8 mouse cellular contexts compared by ENCODE assay signal in the genomic region with DNA sequence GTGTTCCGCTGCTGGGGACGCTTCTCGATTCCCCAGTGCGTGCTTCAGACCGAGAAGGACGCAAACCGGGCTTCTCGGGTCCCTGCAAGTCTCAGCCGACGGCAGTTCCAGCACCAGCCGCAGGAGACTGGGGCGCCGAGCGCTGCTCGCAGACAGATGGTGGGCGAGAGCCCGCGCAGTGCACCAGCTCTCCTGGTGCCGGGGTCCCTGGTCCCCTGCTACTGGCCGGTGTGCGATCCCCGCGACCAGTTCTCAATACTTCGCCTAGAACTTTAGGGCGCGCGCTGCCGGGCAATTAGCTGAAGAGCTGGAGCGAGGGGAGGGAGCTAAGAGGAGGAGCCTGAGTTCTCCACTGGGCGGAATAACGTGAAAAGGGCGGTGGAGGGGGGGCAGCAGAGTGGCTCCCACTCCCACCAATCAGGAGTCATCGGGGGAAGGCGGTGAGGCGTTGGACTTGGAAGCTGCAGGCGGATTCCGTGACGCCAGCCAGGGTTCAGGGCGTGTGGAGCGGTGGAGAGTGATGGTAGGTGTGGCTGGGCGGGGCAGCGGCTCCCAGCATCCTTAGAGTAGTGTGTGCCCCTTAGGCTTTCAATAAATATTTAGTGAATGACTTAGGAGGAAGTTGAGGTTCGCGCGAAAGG. TPM values are rescaled to one million over a fixed set of nuclear protein-coding genes. Genes with fewer than 3 reads are reported as not detected.
DNase-seq lines count a peak whose midpoint lies in the region; ATAC-seq and TF ChIP-seq lines count a peak whose summit lies in the region.

Osbpl3 (minus strand) TSS at position 373 of the 641 bp plus-strand sequence.

- no peak for TF ChIP-seq EP300 in MEL (IDR thresholded peaks at IDR 0.05; ENCODE audit: low read depth in 1 of 2, low read length in 2 of 2)

- H3K4me3 ChIP-seq in MEL (ENCODE audit: control insufficient read depth in 1 of 2, insufficient read depth in 1 of 2, low read depth in 2 of 2, low read length in 2 of 2): peak within 1 kb of the TSS; percentile 66 to 70
- peak within 1 kb of the TSS; percentile 73 for H3K4me3 ChIP-seq in lung, embryonic 16.5 days (ENCODE audit: low read length)

- peak within 1 kb of the TSS; percentile 77 for H3K9ac ChIP-seq in MEL (ENCODE audit: control insufficient read depth, low read depth, low read length, poor library complexity, severe bottlenecking)
- H3K9ac ChIP-seq in lung, embryonic 16.5 days (ENCODE audit: low read length): peak within 1 kb of the TSS; percentile 78

- peaks cover 0 to 2% of the 10 kb centered on the region in 2 experiments; a peak in 2 of 4 replicates for H3K36me3 ChIP-seq in MEL (ENCODE audit: control insufficient read depth in 1 of 2, insufficient read depth in 2 of 2, low read length in 2 of 2)
- H3K36me3 ChIP-seq in lung, embryonic 16.5 days (ENCODE audit: control insufficient read depth, insufficient read depth, low read length): no peaks in the 10 kb centered on the region

- H3K4me1 ChIP-seq in MEL (ENCODE audit: control insufficient read depth in 1 of 2, insufficient read depth in 2 of 2, low read length in 2 of 2): peaks cover 0 to 9% of the 10 kb centered on the region in 2 experiments; a peak in 2 of 4 replicates
- peaks cover 9% of the 10 kb centered on the region for H3K4me1 ChIP-seq in lung, embryonic 16.5 days (replicated peaks; ENCODE audit: control insufficient read depth, insufficient read depth, low read length)

- WGBS in lung, embryonic 16.5 days: under 1% methylated on average over 45 of the region's 45 CpGs

- peak within 1 kb of the TSS; percentile 68 for H3K27ac ChIP-seq in MEL (ENCODE audit: control insufficient read depth, low read depth, low read length)
- H3K27ac ChIP-seq in lung, embryonic 16.5 days (ENCODE audit: low read length): peak within 1 kb of the TSS; percentile 73

- no peak; a peak in 1 of 6 replicates for TF ChIP-seq CTCF in MEL (IDR thresholded peaks at IDR 0.05 in 2 of 3, conservative IDR thresholded peaks at IDR 0.05 in 1 of 3; ENCODE audit: control insufficient read depth in 1 of 3, insufficient read depth in 1 of 3, low read depth in 2 of 3, low read length in 3 of 3, poor library complexity in 1 of 3, severe bottlenecking in 1 of 3)

- no peaks in the 10 kb centered on the region for H3K9me3 ChIP-seq in MEL (replicated peaks; ENCODE audit: insufficient read depth, low read length)
- no peaks in the 10 kb centered on the region for H3K9me3 ChIP-seq in lung, embryonic 16.5 days (ENCODE audit: control insufficient read depth, low read length)

- no peaks in the 10 kb centered on the region for H3K27me3 ChIP-seq in MEL (ENCODE audit: control insufficient read depth in 1 of 2, insufficient read depth in 2 of 2, low read length in 2 of 2)
- no peaks in the 10 kb centered on the region; the same call in 1 of the 2 replicates for H3K27me3 ChIP-seq in lung, embryonic 16.5 days (ENCODE audit: control insufficient read depth, insufficient read depth, low read depth, low read length)

- ATAC-seq in hematopoietic stem cell, adult 5-6 weeks (replicated peaks in 1 of 2; ENCODE audit: insufficient read depth in 1 of 2, low FRiP score in 2 of 2, low TSS enrichment in 1 of 2, low read depth in 1 of 2, poor library complexity in 2 of 2, severe bottlenecking in 2 of 2): peak; percentile 91 to 97
- ATAC-seq in lung, embryonic 16.5 days (ENCODE audit: low read depth): peak; percentile 96

- peak; percentile 94 for DNase-seq in MEL (ENCODE audit: low read depth, low spot score)
- peak; percentile 85 for DNase-seq in cerebellum, adult 8-10 months
- peak; percentile 91 for DNase-seq in forelimb bud, embryonic 11.5 days (ENCODE audit: low read depth, low spot score)
- DNase-seq in layer of hippocampus, adult 9-10 months (ENCODE audit: low spot score): peak; percentile 55
- DNase-seq in ovary, postnatal 10 days (ENCODE audit: low spot score): peak; percentile 60
- DNase-seq in thymus, postnatal 10 days (ENCODE audit: low spot score in 2 of 2): peak; percentile 74 to 80

- peak within 1 kb of the TSS; percentile 98 for H3K4me2 ChIP-seq in lung, embryonic 16.5 days (ENCODE audit: low read depth, low read length)

- TF ChIP-seq RAD21 in MEL (IDR thresholded peaks at IDR 0.05; ENCODE audit: low read depth, low read length): no peak

- peak; percentile 36 to 57; a peak in 1 of 4 replicates for TF ChIP-seq POLR2A in MEL (IDR thresholded peaks at IDR 0.05; ENCODE audit: control insufficient read depth in 1 of 2, insufficient read depth in 1 of 2, low read depth in 1 of 2, low read length in 2 of 2, poor library complexity in 1 of 2)

- H3K79me2 ChIP-seq in MEL (ENCODE audit: control insufficient read depth, insufficient read depth, low read length, poor library complexity): no peaks in the 10 kb centered on the region; the same call in 1 of the 2 replicates

TF ChIP-seq in MEL, 35 proteins besides CTCF, POLR2A, EP300 and RAD21:
- TF ChIP-seq UBTF (IDR thresholded peaks at IDR 0.05; ENCODE audit: borderline replicate concordance, insufficient read depth, low read depth, low read length): no peak
- no peak for TF ChIP-seq MYB (IDR thresholded peaks at IDR 0.05; ENCODE audit: low read depth, low read length)
- no peak for TF ChIP-seq MYC (IDR thresholded peaks at IDR 0.05; ENCODE audit: low read depth, low read length)
- TF ChIP-seq MEF2A (IDR thresholded peaks at IDR 0.05; ENCODE audit: extremely low read depth, insufficient replicate concordance, low read depth, low read length, poor library complexity, severe bottlenecking): no peak
- TF ChIP-seq MXI1 (IDR thresholded peaks at IDR 0.05; ENCODE audit: low read depth, low read length): no peak
- TF ChIP-seq RCOR1 (IDR thresholded peaks at IDR 0.05; ENCODE audit: low read depth, low read length): no peak
- TF ChIP-seq BHLHE40 (IDR thresholded peaks at IDR 0.05; ENCODE audit: borderline replicate concordance, low read depth, low read length): no peak
- TF ChIP-seq MAZ (IDR thresholded peaks at IDR 0.05; ENCODE audit: low read depth, low read length): peak; percentile 66; the same call in 1 of the 2 replicates
- TF ChIP-seq TCF12 (IDR thresholded peaks at IDR 0.05; ENCODE audit: low read depth, low read length): peak; percentile 36; the same call in 1 of the 2 replicates
- no peak for TF ChIP-seq HCFC1 (IDR thresholded peaks at IDR 0.05; ENCODE audit: low read depth, low read length)
- no peak for TF ChIP-seq USF1 (IDR thresholded peaks at IDR 0.05; ENCODE audit: low read depth, low read length)
- TF ChIP-seq NRF1 (IDR thresholded peaks at IDR 0.05; ENCODE audit: insufficient read depth, low read depth, low read length, poor library complexity, severe bottlenecking): no peak
- TF ChIP-seq CHD1 (IDR thresholded peaks at IDR 0.05; ENCODE audit: low read depth, low read length): no peak
- no peak for TF ChIP-seq POLR2AphosphoS5 (IDR thresholded peaks at IDR 0.05; ENCODE audit: borderline replicate concordance, low read depth, low read length)
- no peak for TF ChIP-seq ZC3H11A (IDR thresholded peaks at IDR 0.05; ENCODE audit: low read depth, low read length)
- no peak for TF ChIP-seq ETS1 (IDR thresholded peaks at IDR 0.05; ENCODE audit: low read depth, low read length)
- no peak for TF ChIP-seq TAL1 (IDR thresholded peaks at IDR 0.05; ENCODE audit: low read length)
- TF ChIP-seq GABPA (IDR thresholded peaks at IDR 0.05; ENCODE audit: low read depth, low read length): no peak
- TF ChIP-seq JUND (IDR thresholded peaks at IDR 0.05; ENCODE audit: low read depth, low read length): no peak
- no peak for TF ChIP-seq MAX (IDR thresholded peaks at IDR 0.05; ENCODE audit: low read length)
- TF ChIP-seq TBP (IDR thresholded peaks at IDR 0.05; ENCODE audit: low read depth, low read length): peak; percentile 56
- TF ChIP-seq E2F4 (IDR thresholded peaks at IDR 0.05; ENCODE audit: borderline replicate concordance, low read depth, low read length): no peak
- TF ChIP-seq SIN3A (IDR thresholded peaks at IDR 0.05; ENCODE audit: low read length): peak; percentile 55; the same call in 1 of the 2 replicates
- peak; percentile 40 for TF ChIP-seq NELFE (IDR thresholded peaks at IDR 0.05; ENCODE audit: low read depth, low read length)
- no peak for TF ChIP-seq ZKSCAN1 (IDR thresholded peaks at IDR 0.05; ENCODE audit: low read depth, low read length)
- TF ChIP-seq ZMIZ1 (IDR thresholded peaks at IDR 0.05; ENCODE audit: low read depth, low read length): no peak
- no peak for TF ChIP-seq GATA1 (IDR thresholded peaks at IDR 0.05; ENCODE audit: low read depth, low read length)
- no peak for TF ChIP-seq ELF1 (IDR thresholded peaks at IDR 0.05; ENCODE audit: low read depth, low read length)
TF ChIP-seq in MEL: peak in this region for 5.

RNA-seq across cellular contexts. Expression of gene Osbpl3, which starts in this region (rescaled TPM):
- total RNA-seq in MEL (2012; rRNA removed): 4.3 and 5.6 TPM in 2 replicates
- polyA plus RNA-seq in MEL (2012; ENCODE audit: insufficient read depth in 1 of 2, insufficient read length in 2 of 2, low read depth in 1 of 2, low replicate concordance in 2 of 2, missing spikeins in 1 of 2): 1 to 10 TPM in 1 of 2 experiments, not detected in 1; 4.9 TPM
- 13.9 and 22.8 TPM in 2 replicates for total RNA-seq in hematopoietic stem cell, adult 5-6 weeks (2017)
- 6.4 and 6.6 TPM in 2 replicates for polyA plus RNA-seq in lung, embryonic 16.5 days (2015; fragmentation: Nextera tagmentation; extraction: Ambion mirVana)

Comparison
In these comparisons a context has a peak if more than half of its experiments do, and no peak if none do; other contexts are left out.
1. Peak in every context shown above with its lines: DNase-seq, ATAC-seq, H3K4me3 ChIP-seq and H3K27ac ChIP-seq.